Mouse (Mus musculus): ENCODE measurements around the gene Spg7.

- TF ChIP-seq TCF12 (IDR thresholded peaks at IDR 0.05; ENCODE audit: low read depth, low read length) (no peak), ZNF384 (IDR thresholded peaks at IDR 0.05; ENCODE audit: low read depth, low read length) (no peak)
Observed at GRCm38 (mm10) chr8:123024226-123024625, 38.5 kb upstream of the Spg7 start.

Measured in MEL (cell line).